Mouse (Mus musculus): ENCODE results near the gene Chic2.

GRCm38 (mm10) chr5:75074537-75075382 lies 30.2 kb upstream of the Chic2 start:
- no peak for TF ChIP-seq POLR2A (IDR thresholded peaks at IDR 0.05; ENCODE audit: control insufficient read depth, extremely low read depth, insufficient read depth, low read length, poor library complexity)
- TF ChIP-seq CTCF (IDR thresholded peaks at IDR 0.05; ENCODE audit: borderline replicate concordance, control insufficient read depth, extremely low read depth, insufficient read depth, low read length, poor library complexity) = no peak
